Mouse (Mus musculus) heart, embryonic 16.5 days (tissue): ENCODE data around the gene Slc45a1. TPM values are rescaled to one million over a fixed set of nuclear protein-coding genes. Genes with fewer than 3 reads are reported as not detected.

Source experiments
- ATAC-seq: fragments of 200-750 bp; cut with Nextera tagmentation; replicated peaks from 2 replicates; pipeline ENCODE4 v1.8.0; 2017; ENCODE audit warnings: moderate number of reproducible peaks; ENCODE audit not compliant: insufficient read depth, low FRiP score; ENCODE audit errors: extremely low read depth
- H3K27ac ChIP-seq: fragments of 300-500 bp; sonication (generic); 2 replicates; pipeline ENCODE4 v1.5.1; 2014; ENCODE audit warnings: mild to moderate bottlenecking, low read length, control low read depth, moderate library complexity
- H3K27me3 ChIP-seq: fragments of 300-500 bp; sonication (generic); 2 replicates; pipeline ENCODE4 v1.6.1; 2014; ENCODE audit warnings: low read length, mixed read lengths; ENCODE audit not compliant: control insufficient read depth, insufficient read depth
- H3K36me3 ChIP-seq: fragments of 300-500 bp; sonication (generic); 2 replicates; pipeline ENCODE4 v1.6.1; 2014; ENCODE audit not compliant: control insufficient read depth, insufficient read depth
- H3K4me1 ChIP-seq: fragments of 300-500 bp; sonication (generic); 2 replicates; pipeline ENCODE4 v1.6.1; 2014; ENCODE audit warnings: low read length, mixed read lengths; ENCODE audit not compliant: control insufficient read depth, insufficient read depth
- H3K4me2 ChIP-seq: fragments of 300-500 bp; sonication (generic); 2 replicates; pipeline ENCODE4 v1.6.1; 2014; ENCODE audit warnings: low read depth, mild to moderate bottlenecking, control low read depth, low read length
- H3K4me3 ChIP-seq: fragments of 300-500 bp; sonication (generic); 2 replicates; pipeline ENCODE4 v1.5.1; 2014; ENCODE audit warnings: mild to moderate bottlenecking, control low read depth, low read length
- H3K9ac ChIP-seq: fragments of 300-500 bp; sonication (generic); 2 replicates; pipeline ENCODE4 v1.6.1; 2014; ENCODE audit warnings: low read length, control low read depth
- H3K9me3 ChIP-seq: fragments of 300-500 bp; sonication (generic); replicated peaks from 2 replicates; pipeline ENCODE4 v1.6.1; 2016; ENCODE audit warnings: low read length; ENCODE audit not compliant: control insufficient read depth
- WGBS: fragments of 180-500 bp; shearing (Covaris S2); extraction: QIAGEN DNeasy Blood & Tissue Kit; methylation state at CpG from one replicate; pipeline ENCODE4 v1.1.7; 2014; 5-methylcytosine and 5-hydroxymethylcytosine counted together
- polyA plus RNA-seq: library from polyadenylated mRNA; unstranded; fragments of >200 nt; fragmentation: Nextera tagmentation; extraction: Ambion mirVana; gene quantifications from 2 replicates; pipeline ENCODE4 v1.2.1, GENCODE M21; 2015

The Slc45a1 gene
- polyA plus RNA-seq, 1 experiment from 2014 or later: not detected

DNA sequence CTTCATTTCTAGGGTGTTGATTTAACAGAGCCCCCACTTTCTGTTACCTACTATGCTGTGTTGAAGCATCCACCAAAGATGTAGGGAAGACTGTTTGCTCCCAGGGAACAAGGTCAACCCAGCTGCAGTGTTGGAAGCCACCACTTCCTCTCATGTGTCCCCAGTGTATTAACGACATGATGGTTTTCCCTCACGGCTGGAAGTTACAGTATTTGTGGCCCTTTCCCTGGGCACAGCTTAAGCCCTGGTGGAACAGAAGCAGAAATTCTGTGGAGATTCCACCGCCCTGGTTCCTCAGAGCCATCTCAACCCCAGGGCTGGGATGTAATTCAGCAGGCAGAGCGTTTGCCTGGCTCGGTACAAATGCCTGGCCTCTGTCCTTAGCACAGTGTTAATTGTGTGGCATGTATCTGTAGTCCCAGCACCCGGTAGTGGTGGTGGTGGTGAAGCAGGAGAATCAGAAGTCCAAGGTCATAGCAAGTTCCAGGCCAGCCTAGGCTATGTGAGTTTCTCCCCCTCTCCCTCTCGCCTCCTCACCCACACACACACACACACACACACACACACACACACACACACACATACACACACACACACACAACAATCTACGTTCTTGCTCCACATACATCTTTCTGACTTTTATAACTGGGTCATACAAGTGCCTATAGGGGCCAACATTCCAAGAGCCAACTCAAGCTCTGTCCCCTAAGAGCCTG, 34.0 kb upstream of the Slc45a1 start:
- 65% methylated on average over 8 of the region's 8 CpGs for WGBS
- no peak for ATAC-seq
- no peak overlapping the region for H3K9ac ChIP-seq
- 0 out of 2 replicates have a peak, but pooled peaks cover 3% of the 10 kb centered on the region for H3K4me1 ChIP-seq
- no peak overlapping the region for H3K4me2 ChIP-seq
- H3K36me3 ChIP-seq: no peaks in the 10 kb centered on the region
- H3K9me3 ChIP-seq: no peaks in the 10 kb centered on the region
- no peak overlapping the region for H3K27ac ChIP-seq
- H3K27me3 ChIP-seq: no peaks in the 10 kb centered on the region
- no peak overlapping the region for H3K4me3 ChIP-seq

DNA sequence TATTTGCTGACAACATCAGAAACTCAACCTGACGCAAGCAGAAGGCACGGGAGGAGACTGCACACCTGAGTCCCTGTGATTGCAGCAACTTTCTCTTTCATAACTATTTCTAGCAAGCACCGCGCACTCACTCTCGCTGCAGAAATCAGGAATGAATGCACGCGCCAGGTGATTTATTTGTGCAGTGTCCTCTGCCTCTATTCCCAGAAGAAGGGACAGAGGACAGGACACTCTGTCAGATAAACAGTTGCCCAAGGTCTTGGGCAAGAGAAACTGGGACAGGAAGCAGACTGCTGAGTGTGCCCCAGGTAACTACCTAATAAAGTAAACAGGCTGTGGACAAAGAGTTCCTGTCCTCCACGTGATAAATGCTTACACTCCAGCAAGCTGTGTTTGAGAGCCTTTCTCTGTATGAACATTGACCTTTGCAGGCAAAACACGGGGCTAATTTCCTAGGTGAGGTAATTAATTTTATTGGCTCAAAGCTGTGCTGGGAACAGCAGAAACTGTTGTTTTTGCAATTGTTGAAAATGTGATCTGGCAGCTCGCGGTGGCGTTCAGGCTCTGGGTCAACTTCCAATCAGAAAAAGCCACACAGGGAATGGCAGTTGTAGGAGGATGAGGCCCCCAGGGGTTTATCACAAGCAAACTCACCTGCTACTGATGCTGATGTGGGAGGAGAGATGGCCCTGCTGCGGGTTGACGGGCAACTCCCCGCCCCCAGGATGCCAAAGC, 33.2 kb upstream of the Slc45a1 start:
- ATAC-seq: no peak
- Histone ChIP-seq H3K4me2 (no peak overlapping the region), H3K27me3 (no peaks in the 10 kb centered on the region), H3K4me1 (0 out of 2 replicates have a peak, but pooled peaks cover 3% of the 10 kb centered on the region), H3K9ac (no peak overlapping the region), H3K4me3 (no peak overlapping the region), H3K36me3 (no peaks in the 10 kb centered on the region), H3K9me3 (no peaks in the 10 kb centered on the region), H3K27ac (no peak overlapping the region)
- 49% methylated on average over 15 of the region's 15 CpGs for WGBS

DNA sequence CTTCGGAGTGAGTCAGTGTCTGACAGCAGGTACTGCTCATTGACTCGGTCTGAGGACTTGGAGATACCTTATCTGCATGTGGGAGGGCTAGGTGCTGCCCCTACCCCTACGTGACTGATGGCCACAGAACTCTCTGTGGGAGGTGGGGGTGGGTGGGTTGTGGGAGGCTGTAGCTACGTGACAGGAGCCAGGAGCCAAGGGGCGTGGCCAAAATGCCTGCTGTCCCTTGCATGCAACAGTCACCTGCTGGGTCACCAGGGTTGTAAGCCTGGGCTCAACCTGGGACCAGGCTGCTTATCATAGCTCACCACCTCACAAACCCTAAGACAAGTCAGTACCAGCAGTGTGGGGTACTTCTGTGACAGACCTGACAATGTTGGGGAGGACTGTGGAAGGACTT, 28.4 kb upstream of the Slc45a1 start:
- no peak overlapping the region for H3K9ac ChIP-seq
- 42% methylated on average over 5 of the region's 5 CpGs for WGBS
- no peaks in the 10 kb centered on the region for H3K9me3 ChIP-seq
- H3K36me3 ChIP-seq: no peaks in the 10 kb centered on the region
- no peak overlapping the region for H3K27ac ChIP-seq
- H3K4me3 ChIP-seq: no peak overlapping the region
- no peak overlapping the region for H3K4me2 ChIP-seq
- H3K27me3 ChIP-seq: no peaks in the 10 kb centered on the region
- 0 out of 2 replicates have a peak, but pooled peaks cover 3% of the 10 kb centered on the region for H3K4me1 ChIP-seq
- no peak for ATAC-seq

GRCm38 (mm10) chr4:150678789-150679188, 26.8 kb upstream of the Slc45a1 start:
- WGBS: 95% methylated on average over 20 of the region's 20 CpGs

DNA sequence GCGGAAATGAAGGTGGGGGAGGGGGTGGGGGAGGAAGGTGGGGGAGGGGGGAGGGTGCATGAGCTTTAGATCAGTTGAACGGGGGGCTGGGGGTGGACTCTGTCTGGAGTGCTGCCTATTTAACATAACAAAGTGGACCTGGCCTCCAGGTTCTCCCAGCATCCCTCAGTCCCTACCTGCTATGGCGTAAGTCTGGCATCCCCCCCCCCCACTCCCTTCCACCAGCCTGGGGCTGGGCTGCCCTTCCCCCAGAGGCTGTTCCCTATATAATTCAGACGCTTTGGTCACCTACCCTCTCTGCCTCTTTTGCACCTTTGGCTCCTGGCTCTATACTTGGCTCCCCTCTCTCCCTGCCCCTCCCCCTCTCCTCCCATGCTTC, 25.9 kb upstream of the Slc45a1 start:
- WGBS: 27% methylated on average over 3 of the region's 4 CpGs

More at GRCm38 (mm10) chr4:150678789-150679188, 26.8 kb upstream of the Slc45a1 start:
- Histone ChIP-seq H3K4me2 (no peak overlapping the region), H3K36me3 (no peaks in the 10 kb centered on the region), H3K9ac (no peak overlapping the region), H3K9me3 (no peaks in the 10 kb centered on the region), H3K4me1 (no peaks in the 10 kb centered on the region), H3K27me3 (no peaks in the 10 kb centered on the region), H3K27ac (no peak overlapping the region), H3K4me3 (no peak overlapping the region)
- no peak for ATAC-seq

GRCm38 (mm10) chr4:150677126-150677845, 25.3 kb upstream of the Slc45a1 start:
- Histone ChIP-seq H3K4me2 (no peak overlapping the region), H3K27me3 (no peaks in the 10 kb centered on the region), H3K27ac (no peak overlapping the region), H3K9me3 (no peaks in the 10 kb centered on the region), H3K36me3 (no peaks in the 10 kb centered on the region), H3K4me1 (no peaks in the 10 kb centered on the region), H3K4me3 (no peak overlapping the region), H3K9ac (no peak overlapping the region)
- no peak for ATAC-seq
- 43% methylated on average over 9 of the region's 10 CpGs for WGBS

More for the DNA sequence above, 25.9 kb upstream of the Slc45a1 start:
- Histone ChIP-seq H3K4me1 (no peaks in the 10 kb centered on the region), H3K27me3 (no peaks in the 10 kb centered on the region), H3K36me3 (no peaks in the 10 kb centered on the region), H3K27ac (no peak overlapping the region), H3K9me3 (no peaks in the 10 kb centered on the region), H3K4me2 (no peak overlapping the region), H3K4me3 (no peak overlapping the region), H3K9ac (no peak overlapping the region)
- no peak for ATAC-seq

- 89% methylated on average over 13 of the region's 13 CpGs for WGBS
- Histone ChIP-seq H3K4me3 (no peak overlapping the region), H3K4me2 (no peak overlapping the region), H3K36me3 (no peaks in the 10 kb centered on the region), H3K27ac (no peak overlapping the region), H3K27me3 (no peaks in the 10 kb centered on the region), H3K4me1 (no peaks in the 10 kb centered on the region), H3K9ac (no peak overlapping the region), H3K9me3 (no peaks in the 10 kb centered on the region)
- no peak for ATAC-seq
Observed at GRCm38 (mm10) chr4:150676029-150676428, 24.1 kb upstream of the Slc45a1 start.

DNA sequence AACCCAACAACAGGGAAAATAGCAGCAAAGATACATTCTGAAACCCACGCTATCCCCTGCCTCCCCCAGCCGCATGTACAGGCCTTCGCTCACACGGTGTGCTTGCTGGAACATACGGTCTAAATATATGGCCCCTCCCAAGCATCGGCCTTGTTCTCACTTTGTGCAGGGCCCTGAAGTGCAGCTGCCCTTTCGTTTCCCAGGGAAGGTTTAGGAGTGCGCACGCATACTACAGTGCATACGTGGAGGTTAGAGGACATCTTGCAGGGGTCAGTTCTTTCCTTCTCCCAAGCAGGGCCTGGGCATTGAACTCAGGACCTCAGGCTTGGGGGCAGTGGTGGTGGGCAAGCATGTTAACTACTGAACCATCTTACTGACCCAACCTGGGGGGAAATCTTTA, 23.3 kb upstream of the Slc45a1 start:
- H3K9ac ChIP-seq: no peak overlapping the region
- H3K4me1 ChIP-seq: no peaks in the 10 kb centered on the region
- ATAC-seq: no peak
- H3K27me3 ChIP-seq: no peaks in the 10 kb centered on the region
- 93% methylated on average over 10 of the region's 10 CpGs for WGBS
- no peaks in the 10 kb centered on the region for H3K9me3 ChIP-seq
- H3K4me3 ChIP-seq: no peak overlapping the region
- H3K27ac ChIP-seq: no peak overlapping the region
- no peak overlapping the region for H3K4me2 ChIP-seq
- no peaks in the 10 kb centered on the region for H3K36me3 ChIP-seq

GRCm38 (mm10) chr4:150665806-150666205, 13.8 kb upstream of the Slc45a1 start:
- ATAC-seq: no peak
- Histone ChIP-seq H3K27me3 (peaks cover 2% of the 10 kb centered on the region; the same call in 1 of the 2 replicates), H3K9me3 (0 out of 2 replicates have a peak, but pooled peaks cover 2% of the 10 kb centered on the region), H3K4me1 (peaks cover 4% of the 10 kb centered on the region; the same call in 1 of the 2 replicates), H3K9ac (no peak overlapping the region), H3K4me3 (no peak overlapping the region), H3K27ac (no peak overlapping the region), H3K36me3 (no peaks in the 10 kb centered on the region), H3K4me2 (no peak overlapping the region)
- whole genome bisulfite sequencing: 74% methylated on average over 10 of the region's 10 CpGs
